Mouse (Mus musculus) ES-E14 (cell line): ENCODE measurements around the gene Ccs. TPM values are rescaled to one million over a fixed set of nuclear protein-coding genes. Genes with fewer than 3 reads are reported as not detected.

ENCODE experiments used
- DNase-seq: peaks from one replicate; pipeline ENCODE4 v3.0.0-alpha.2; 2013; ENCODE audit warnings: low read depth, low spot score
- H3K27ac ChIP-seq: 2 replicates; pipeline ENCODE4 v1.5.1; 2012; ENCODE audit warnings: low read depth, mild to moderate bottlenecking, low read length, moderate library complexity, mixed read lengths; ENCODE audit not compliant: poor library complexity, insufficient read depth, severe bottlenecking
- H3K36me3 ChIP-seq: 2 replicates; pipeline ENCODE4 v1.6.1; 2012; ENCODE audit warnings: mild to moderate bottlenecking, low read length, moderate library complexity, mixed read lengths; ENCODE audit not compliant: control insufficient read depth, poor library complexity, insufficient read depth, severe bottlenecking
- H3K4me1 ChIP-seq, 2 experiments: fragments of 150-350 bp in 1 of 2; sonication (generic) in 1 of 2; 2 replicates each; pipeline ENCODE4 v1.6.1; 2012; ENCODE audit warnings: low read length in 2 of 2, mild to moderate bottlenecking in 1 of 2, mixed read lengths in 1 of 2; ENCODE audit not compliant: control insufficient read depth in 2 of 2, insufficient read depth in 2 of 2, poor library complexity in 1 of 2
- H3K4me3 ChIP-seq, 2 experiments: fragments of 150-350 bp in 1 of 2; sonication (generic) in 1 of 2; 2 replicates each; pipeline ENCODE4 v1.5.1; 2012; ENCODE audit warnings: low read length in 2 of 2, low read depth in 1 of 2, mild to moderate bottlenecking in 1 of 2, mixed read lengths in 1 of 2; ENCODE audit not compliant: insufficient read depth in 1 of 2, poor library complexity in 1 of 2, severe bottlenecking in 1 of 2
- H3K9ac ChIP-seq: 2 replicates; pipeline ENCODE4 v1.6.1; 2012; ENCODE audit warnings: low read depth, mild to moderate bottlenecking, low read length, mixed read lengths; ENCODE audit not compliant: poor library complexity, insufficient read depth, severe bottlenecking
- H3K9me3 ChIP-seq: fragments of 150-350 bp; sonication (generic); 2 replicates; pipeline ENCODE4 v1.6.1; 2012; ENCODE audit warnings: low read depth, mild to moderate bottlenecking, low read length; ENCODE audit not compliant: control insufficient read depth, insufficient read depth
- CHD2 ChIP-seq: IDR thresholded peaks from 2 replicates; pipeline ENCODE4 v1.6.1; 2014; ENCODE audit warnings: mild to moderate bottlenecking, low read depth, low read length, inconsistent platforms
- MAFK ChIP-seq: IDR thresholded peaks from 2 replicates; pipeline ENCODE4 v1.6.1; 2014; ENCODE audit warnings: mild to moderate bottlenecking, low read depth, low read length, inconsistent platforms; ENCODE audit not compliant: insufficient read depth
- ZC3H11A ChIP-seq: IDR thresholded peaks from 2 replicates; pipeline ENCODE4 v1.6.1; 2012; ENCODE audit warnings: low read depth, mild to moderate bottlenecking, inconsistent platforms, low read length, borderline replicate concordance
- in situ Hi-C, 2 experiments: fragments of 600-800 bp; cut with MboI; formaldehyde crosslinking; loops; one replicate each; pipeline ENCODE4 v1.15.1; 2025; ENCODE audit warnings: low sequenced_read_pairs in 2 of 2, inconsistent platforms in 1 of 2; ENCODE audit not compliant: unreplicated experiment in 2 of 2
- total RNA-seq: library from RNA; depleted of rRNA; stranded (reverse); fragments of 300-350 nt; gene quantifications from 2 replicates; pipeline ENCODE4 v1.2.3, GENCODE M21; 2012; rRNA removed

Gene Ccs
- total RNA-seq, 1 experiment, result 49.9 TPM

DNA sequence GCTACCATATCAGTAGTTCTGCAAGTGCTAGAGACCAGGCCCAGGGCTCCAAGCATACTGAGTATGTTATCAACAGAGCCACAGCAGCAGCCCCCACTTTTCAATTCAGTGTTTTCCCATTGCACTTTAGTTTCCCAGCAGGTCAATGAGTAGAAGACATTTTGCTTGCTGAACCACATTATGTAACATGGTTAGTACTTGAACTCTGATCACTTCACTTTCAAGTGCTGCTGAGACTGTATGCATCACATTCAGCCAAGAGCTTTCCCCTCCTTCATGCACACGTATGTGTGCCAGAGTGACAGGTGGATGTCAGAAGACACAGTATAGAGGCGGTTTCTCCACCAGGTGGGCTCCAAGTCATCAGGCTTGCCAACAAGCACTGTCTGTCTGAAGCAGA lies 56.2 kb downstream of the Ccs start:
- TF ChIP-seq CHD2, result no peak
- TF ChIP-seq MAFK, result no peak
- TF ChIP-seq ZC3H11A, result no peak
- in situ Hi-C loops, result no loop called here
- no peak overlapping the region for H3K9ac ChIP-seq
- peaks cover 4% of the 10 kb centered on the region in 2 experiments; a peak in 3 of 4 replicates for H3K4me1 ChIP-seq
- peaks cover 38% of the 10 kb centered on the region for H3K36me3 ChIP-seq
- no peak for DNase-seq
- H3K27ac ChIP-seq, result no peak overlapping the region
- no peak overlapping the region for H3K4me3 ChIP-seq
- no peaks in the 10 kb centered on the region for H3K9me3 ChIP-seq

Other genes starting within 250 kb of the Ccs start
- 22.8 and 33.9 TPM in 2 replicates for gene Lrfn4, start 223.7 kb downstream of the Ccs start, total RNA-seq
- 63.6 and 103 TPM in 2 replicates for gene Rce1, start 213.7 kb downstream of the Ccs start, total RNA-seq
- gene Gm960, start 140.7 kb downstream of the Ccs start, total RNA-seq, result 0.79 and 1.1 TPM in 2 replicates
- gene Sptbn2, start 128.2 kb downstream of the Ccs start, total RNA-seq, result 14.1 and 36.7 TPM in 2 replicates
- 11.1 and 11.3 TPM in 2 replicates for gene Rbm4b, start 82.8 kb downstream of the Ccs start, total RNA-seq
- gene Rbm4, start 45.4 kb downstream of the Ccs start, total RNA-seq, result 122 and 134 TPM in 2 replicates
- gene Gm21992, start 27.7 kb downstream of the Ccs start, total RNA-seq, result 40.0 and 49.8 TPM in 2 replicates
- gene Rbm14, start 27.7 kb downstream of the Ccs start, total RNA-seq, result 91.7 and 99.1 TPM in 2 replicates
- 0.13 and 0.16 TPM in 2 replicates for gene Ccdc87, start within 50 bp of the Ccs start, total RNA-seq
- 59.2 and 98.6 TPM in 2 replicates for gene Ctsf, start 15.8 kb upstream of the Ccs start, total RNA-seq
- 48.4 and 91.8 TPM in 2 replicates for gene Actn3, start 38.6 kb upstream of the Ccs start, total RNA-seq
- 12.4 and 15.7 TPM in 2 replicates for gene Zdhhc24, start 39.3 kb upstream of the Ccs start, total RNA-seq
- 5.4 and 6.8 TPM in 2 replicates for gene Bbs1, start 67.3 kb upstream of the Ccs start, total RNA-seq
- gene Dpp3, start 89.0 kb upstream of the Ccs start, total RNA-seq, result 126 and 143 TPM in 2 replicates
- 0.76 and 2.1 TPM in 2 replicates for gene Peli3, start 103.8 kb upstream of the Ccs start, total RNA-seq
- 79.8 and 102 TPM in 2 replicates for gene Mrpl11, start 122.8 kb upstream of the Ccs start, total RNA-seq
- 0.05 and 0.09 TPM in 2 replicates for gene Npas4, start 151.0 kb upstream of the Ccs start, total RNA-seq
- gene Slc29a2, start 184.5 kb upstream of the Ccs start, total RNA-seq, result 21.0 and 33.4 TPM in 2 replicates
- gene B4gat1, start 199.5 kb upstream of the Ccs start, total RNA-seq, result 14.1 and 27.2 TPM in 2 replicates
- gene AC124502.3, start 199.6 kb upstream of the Ccs start, total RNA-seq, result 3.2 and 4.3 TPM in 2 replicates
- gene Brms1, start 202.0 kb upstream of the Ccs start, total RNA-seq, result 18.6 and 24.1 TPM in 2 replicates
- 9.0 and 16.5 TPM in 2 replicates for gene Rin1, start 211.1 kb upstream of the Ccs start, total RNA-seq
- 4.5 and 9.0 TPM in 2 replicates for gene Cd248, start 228.7 kb upstream of the Ccs start, total RNA-seq
- gene Tmem151a, start 246.2 kb upstream of the Ccs start, total RNA-seq, result 0.89 and 2.3 TPM in 2 replicates
- gene Yif1a, start 249.2 kb upstream of the Ccs start, total RNA-seq, result 84.4 and 110 TPM in 2 replicates